Mouse (Mus musculus): ENCODE measurements around the gene Col5a2. TPM values are rescaled to one million over a fixed set of nuclear protein-coding genes. Genes with fewer than 3 reads are reported as not detected.

The Col5a2 gene
- total RNA-seq, 1 experiment, result 40.3 TPM

GRCm38 (mm10) chr1:45423915-45424314 lies 79.2 kb downstream of the Col5a2 start:
- Histone ChIP-seq H3K9ac (ENCODE audit: insufficient read depth, low read depth, low read length, poor library complexity, severe bottlenecking) (no peak overlapping the region), H3K4me1 (ENCODE audit: control insufficient read depth in 2 of 2, insufficient read depth in 2 of 2, low read length in 2 of 2, poor library complexity in 1 of 2) (no peaks in the 10 kb centered on the region), H3K36me3 (ENCODE audit: control insufficient read depth, insufficient read depth, low read length, poor library complexity, severe bottlenecking) (no peaks in the 10 kb centered on the region), H3K9me3 (ENCODE audit: control insufficient read depth, insufficient read depth, low read depth, low read length) (no peaks in the 10 kb centered on the region), H3K27ac (ENCODE audit: insufficient read depth, low read depth, low read length, poor library complexity, severe bottlenecking) (no peak overlapping the region), H3K4me3 (ENCODE audit: insufficient read depth in 1 of 2, low read depth in 1 of 2, low read length in 2 of 2, poor library complexity in 1 of 2, severe bottlenecking in 1 of 2) (no peak overlapping the region)
- in situ Hi-C loops (cut with MboI; ENCODE audit: low sequenced_read_pairs in 2 of 2, unreplicated experiment in 2 of 2), result no loop called here
- TF ChIP-seq HCFC1 (IDR thresholded peaks at IDR 0.05; ENCODE audit: borderline replicate concordance, insufficient read depth, low read length), result no peak
- no peak for TF ChIP-seq CHD2 (IDR thresholded peaks at IDR 0.05; ENCODE audit: low read depth, low read length)
- no peak for TF ChIP-seq MAFK (IDR thresholded peaks at IDR 0.05; ENCODE audit: insufficient read depth, low read depth, low read length)
- TF ChIP-seq ZNF384 (IDR thresholded peaks at IDR 0.05; ENCODE audit: low read depth, low read length), result no peak
- TF ChIP-seq ZC3H11A (IDR thresholded peaks at IDR 0.05; ENCODE audit: borderline replicate concordance, low read depth, low read length), result no peak
- DNase-seq (ENCODE audit: low read depth, low spot score), result no peak

GRCm38 (mm10) chr1:45420554-45420953 lies 82.5 kb downstream of the Col5a2 start:
- Histone ChIP-seq H3K4me3 (ENCODE audit: insufficient read depth in 1 of 2, low read depth in 1 of 2, low read length in 2 of 2, poor library complexity in 1 of 2, severe bottlenecking in 1 of 2) (no peak overlapping the region), H3K36me3 (ENCODE audit: control insufficient read depth, insufficient read depth, low read length, poor library complexity, severe bottlenecking) (no peaks in the 10 kb centered on the region), H3K27ac (ENCODE audit: insufficient read depth, low read depth, low read length, poor library complexity, severe bottlenecking) (no peak overlapping the region), H3K4me1 (ENCODE audit: control insufficient read depth in 2 of 2, insufficient read depth in 2 of 2, low read length in 2 of 2, poor library complexity in 1 of 2) (no peaks in the 10 kb centered on the region), H3K9ac (ENCODE audit: insufficient read depth, low read depth, low read length, poor library complexity, severe bottlenecking) (no peak overlapping the region), H3K9me3 (ENCODE audit: control insufficient read depth, insufficient read depth, low read depth, low read length) (no peaks in the 10 kb centered on the region)
- in situ Hi-C loops (cut with MboI; ENCODE audit: low sequenced_read_pairs in 2 of 2, unreplicated experiment in 2 of 2), result no loop called here
- DNase-seq (ENCODE audit: low read depth, low spot score), result no peak
- TF ChIP-seq MAFK (IDR thresholded peaks at IDR 0.05; ENCODE audit: insufficient read depth, low read depth, low read length) (no peak), HCFC1 (IDR thresholded peaks at IDR 0.05; ENCODE audit: borderline replicate concordance, insufficient read depth, low read length) (no peak), ZC3H11A (IDR thresholded peaks at IDR 0.05; ENCODE audit: borderline replicate concordance, low read depth, low read length) (no peak), ZNF384 (IDR thresholded peaks at IDR 0.05; ENCODE audit: low read depth, low read length) (no peak), CHD2 (IDR thresholded peaks at IDR 0.05; ENCODE audit: low read depth, low read length) (no peak)

GRCm38 (mm10) chr1:45419858-45420257 lies 83.2 kb downstream of the Col5a2 start:
- no peak for DNase-seq (ENCODE audit: low read depth, low spot score)
- in situ Hi-C loops (cut with MboI; ENCODE audit: low sequenced_read_pairs in 2 of 2, unreplicated experiment in 2 of 2), result no loop called here
- no peak for TF ChIP-seq ZC3H11A (IDR thresholded peaks at IDR 0.05; ENCODE audit: borderline replicate concordance, low read depth, low read length)
- no peak for TF ChIP-seq MAFK (IDR thresholded peaks at IDR 0.05; ENCODE audit: insufficient read depth, low read depth, low read length)
- no peak for TF ChIP-seq HCFC1 (IDR thresholded peaks at IDR 0.05; ENCODE audit: borderline replicate concordance, insufficient read depth, low read length)
- TF ChIP-seq ZNF384 (IDR thresholded peaks at IDR 0.05; ENCODE audit: low read depth, low read length), result no peak
- no peak for TF ChIP-seq CHD2 (IDR thresholded peaks at IDR 0.05; ENCODE audit: low read depth, low read length)

GRCm38 (mm10) chr1:45381866-45382265 lies 121.2 kb downstream of the Col5a2 start:
- in situ Hi-C loops (cut with MboI; ENCODE audit: low sequenced_read_pairs in 2 of 2, unreplicated experiment in 2 of 2), result no loop called here
- Histone ChIP-seq H3K27ac (ENCODE audit: insufficient read depth, low read depth, low read length, poor library complexity, severe bottlenecking) (no peak overlapping the region), H3K36me3 (ENCODE audit: control insufficient read depth, insufficient read depth, low read length, poor library complexity, severe bottlenecking) (no peaks in the 10 kb centered on the region), H3K9ac (ENCODE audit: insufficient read depth, low read depth, low read length, poor library complexity, severe bottlenecking) (no peak overlapping the region), H3K4me1 (ENCODE audit: control insufficient read depth in 2 of 2, insufficient read depth in 2 of 2, low read length in 2 of 2, poor library complexity in 1 of 2) (no peaks in the 10 kb centered on the region), H3K9me3 (ENCODE audit: control insufficient read depth, insufficient read depth, low read depth, low read length) (no peaks in the 10 kb centered on the region), H3K4me3 (ENCODE audit: insufficient read depth in 1 of 2, low read depth in 1 of 2, low read length in 2 of 2, poor library complexity in 1 of 2, severe bottlenecking in 1 of 2) (no peak overlapping the region)
- no peak for TF ChIP-seq CHD2 (IDR thresholded peaks at IDR 0.05; ENCODE audit: low read depth, low read length)
- TF ChIP-seq MAFK (IDR thresholded peaks at IDR 0.05; ENCODE audit: insufficient read depth, low read depth, low read length), result no peak
- TF ChIP-seq HCFC1 (IDR thresholded peaks at IDR 0.05; ENCODE audit: borderline replicate concordance, insufficient read depth, low read length), result no peak
- TF ChIP-seq ZC3H11A (IDR thresholded peaks at IDR 0.05; ENCODE audit: borderline replicate concordance, low read depth, low read length), result no peak
- TF ChIP-seq ZNF384 (IDR thresholded peaks at IDR 0.05; ENCODE audit: low read depth, low read length), result no peak
- DNase-seq (ENCODE audit: low read depth, low spot score), result no peak

More at GRCm38 (mm10) chr1:45419858-45420257, 83.2 kb downstream of the Col5a2 start:
- Histone ChIP-seq H3K9ac (ENCODE audit: insufficient read depth, low read depth, low read length, poor library complexity, severe bottlenecking) (no peak overlapping the region), H3K4me3 (ENCODE audit: insufficient read depth in 1 of 2, low read depth in 1 of 2, low read length in 2 of 2, poor library complexity in 1 of 2, severe bottlenecking in 1 of 2) (no peak overlapping the region), H3K27ac (ENCODE audit: insufficient read depth, low read depth, low read length, poor library complexity, severe bottlenecking) (no peak overlapping the region), H3K9me3 (ENCODE audit: control insufficient read depth, insufficient read depth, low read depth, low read length) (no peaks in the 10 kb centered on the region), H3K36me3 (ENCODE audit: control insufficient read depth, insufficient read depth, low read length, poor library complexity, severe bottlenecking) (no peaks in the 10 kb centered on the region), H3K4me1 (ENCODE audit: control insufficient read depth in 2 of 2, insufficient read depth in 2 of 2, low read length in 2 of 2, poor library complexity in 1 of 2) (no peaks in the 10 kb centered on the region)

Measured in ES-E14 (cell line).